Mouse (Mus musculus) heart, postnatal 0 days (tissue): ENCODE results near the gene Rxfp3.

Experiments
- CTCF ChIP-seq: IDR thresholded peaks from 2 replicates; pipeline ENCODE4 v1.5.1; 2016; ENCODE audit warnings: antibody characterized with exemption, control low read depth, low read depth
- EP300 ChIP-seq: IDR thresholded peaks from 2 replicates; pipeline ENCODE4 v1.6.1; 2016; ENCODE audit warnings: antibody characterized with exemption, low read depth

DNA sequence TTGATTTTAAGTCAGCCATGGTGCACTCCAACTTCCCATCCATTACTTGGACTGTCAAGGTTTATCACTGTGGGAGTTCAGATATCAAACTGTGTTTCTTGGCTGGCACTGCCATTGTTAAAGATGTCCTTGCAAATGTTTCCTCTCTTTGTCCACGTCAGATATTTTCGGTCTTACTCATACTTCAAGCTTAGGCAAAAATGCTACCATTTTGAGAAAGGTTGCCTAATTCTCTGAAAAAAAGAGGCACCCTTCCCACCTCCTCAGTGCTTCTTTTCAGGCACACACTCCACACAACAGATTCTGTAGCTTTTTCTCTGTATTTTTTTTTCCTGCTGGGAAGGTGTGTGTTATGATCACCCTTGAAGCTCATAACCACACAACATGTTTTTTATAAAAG, 3.4 kb upstream of the Rxfp3 start:
- no peak for TF ChIP-seq CTCF
- no peak for TF ChIP-seq EP300
